Comparison of ENCODE assay signal across 8 mouse cellular contexts in the genomic region with DNA sequence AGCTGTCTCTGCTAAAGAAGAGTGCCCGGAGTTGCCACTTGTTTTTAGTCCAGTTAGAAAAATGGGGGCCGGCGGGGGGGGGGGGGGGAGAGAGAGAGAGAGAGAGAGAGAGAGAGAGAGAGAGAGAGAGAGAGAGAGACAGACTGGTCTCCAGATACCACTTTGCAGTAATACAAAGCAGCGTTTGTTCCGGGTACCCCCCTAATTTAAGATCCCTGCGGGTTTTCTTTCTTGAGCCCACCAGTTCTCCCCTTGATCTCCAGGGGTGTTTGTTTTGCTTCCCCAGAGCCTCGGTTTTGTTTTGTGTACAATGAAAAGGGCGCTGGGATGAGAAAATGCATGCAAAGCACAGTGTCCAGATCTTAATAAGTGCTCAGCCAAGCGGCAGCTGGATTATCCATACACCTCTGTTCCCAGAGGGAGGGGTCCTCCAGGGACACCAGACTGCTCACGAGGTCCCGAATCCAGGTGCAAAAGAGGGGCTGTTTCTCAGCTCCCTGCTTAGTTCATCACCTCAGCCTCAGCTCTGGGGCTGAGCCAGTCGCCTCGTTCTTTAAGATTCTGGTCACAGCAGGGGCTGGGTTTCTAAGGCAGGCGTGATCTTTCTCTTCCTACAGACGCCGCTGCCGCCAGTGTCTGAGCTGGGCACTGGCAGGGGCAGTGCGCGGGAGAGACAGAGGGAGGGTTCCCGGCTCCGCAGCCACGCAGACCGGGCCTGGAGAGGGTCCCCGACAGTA. TPM values are rescaled to one million over a fixed set of nuclear protein-coding genes. Genes with fewer than 3 reads are reported as not detected.
A peak's percentile ranks its signal among the peaks of the same experiment; 100 is the strongest.
DNase-seq lines count a peak whose midpoint lies in the region; ATAC-seq lines count a peak whose summit lies in the region.

Gene Frmpd3, plus strand, starts transcription at position 608 of the 737 bp plus-strand sequence.

- H3K9me3 ChIP-seq in intestine, embryonic 16.5 days (ENCODE audit: control insufficient read depth, low read length) = no peaks in the 10 kb centered on the region
- no peaks in the 10 kb centered on the region for H3K9me3 ChIP-seq in midbrain, embryonic 11.5 days (ENCODE audit: control insufficient read depth, low read length)

- no peaks in the 10 kb centered on the region for H3K36me3 ChIP-seq in intestine, embryonic 16.5 days (ENCODE audit: control insufficient read depth, insufficient read depth, low read length)
- no peaks in the 10 kb centered on the region for H3K36me3 ChIP-seq in midbrain, embryonic 11.5 days (ENCODE audit: control insufficient read depth, insufficient read depth, low read length)

- no peaks in the 10 kb centered on the region for H3K4me1 ChIP-seq in intestine, embryonic 16.5 days (ENCODE audit: control insufficient read depth, insufficient read depth, low read length)
- no peaks in the 10 kb centered on the region for H3K4me1 ChIP-seq in midbrain, embryonic 11.5 days (ENCODE audit: control insufficient read depth, insufficient read depth, low read length)

- peaks cover 30% of the 10 kb centered on the region for H3K27me3 ChIP-seq in intestine, embryonic 16.5 days (replicated peaks; ENCODE audit: control insufficient read depth, insufficient read depth, low read length)
- peaks cover 33% of the 10 kb centered on the region for H3K27me3 ChIP-seq in midbrain, embryonic 11.5 days (ENCODE audit: control insufficient read depth, insufficient read depth, low read length)

- H3K4me2 ChIP-seq in intestine, embryonic 16.5 days (ENCODE audit: low read depth, low read length) = peak within 1 kb of the TSS; percentile 62
- H3K4me2 ChIP-seq in midbrain, embryonic 11.5 days = peak within 1 kb of the TSS; percentile 58

- no peak within 1 kb of the TSS for H3K27ac ChIP-seq in intestine, embryonic 16.5 days (ENCODE audit: low read length)
- H3K27ac ChIP-seq in midbrain, embryonic 11.5 days (ENCODE audit: low read depth, low read length) = no peak within 1 kb of the TSS

- ATAC-seq in intestine, embryonic 16.5 days = 0 out of 2 replicates have a peak, but pooled peaks have one; percentile 21
- ATAC-seq in midbrain, embryonic 11.5 days (ENCODE audit: low FRiP score) = peak; percentile 85

- DNase-seq in frontal cortex, adult 2 months (ENCODE audit: extremely low spot score in 1 of 2, low spot score in 1 of 2) = peak in 1 of 2 experiments; percentile 4
- DNase-seq in frontal cortex, postnatal 10 days (ENCODE audit: low spot score in 2 of 2) = no peak
- peak; percentile 4 for DNase-seq in right cerebral cortex, adult 18-20 months
- no peak for DNase-seq in right cerebral cortex, postnatal 14 days
- peak; percentile 89 for DNase-seq in midbrain, embryonic 11.5 days (ENCODE audit: low spot score, missing footprints)
- no peak for DNase-seq in spleen, postnatal 10 days (ENCODE audit: low spot score in 2 of 2)
- DNase-seq in spleen, postnatal 14 days (ENCODE audit: low spot score in 2 of 2) = no peak

- WGBS in intestine, embryonic 16.5 days = 24% methylated on average over 23 of the region's 24 CpGs
- 26% methylated on average over 23 of the region's 24 CpGs for WGBS in midbrain, embryonic 11.5 days

- peak within 1 kb of the TSS; percentile 25; the same call in 1 of the 2 replicates for H3K9ac ChIP-seq in intestine, embryonic 16.5 days (ENCODE audit: low read depth, low read length)
- H3K9ac ChIP-seq in midbrain, embryonic 11.5 days (ENCODE audit: low read length) = peak within 1 kb of the TSS; percentile 58

- peak within 1 kb of the TSS; percentile 28 for H3K4me3 ChIP-seq in intestine, embryonic 16.5 days (ENCODE audit: low read length)
- peak within 1 kb of the TSS; percentile 34 for H3K4me3 ChIP-seq in midbrain, embryonic 11.5 days (ENCODE audit: low read depth, low read length)

RNA-seq across cellular contexts. Expression of gene Frmpd3, which starts in this region (rescaled TPM):
- 16.0 and 16.8 TPM in 2 replicates for polyA plus RNA-seq in frontal cortex, adult 2 months (2012; rRNA removed)
- polyA plus RNA-seq in intestine, embryonic 16.5 days (2015; fragmentation: Nextera tagmentation; extraction: Ambion mirVana) = not detected in 2 replicates
- polyA plus RNA-seq in midbrain, embryonic 11.5 days (2014; fragmentation: Nextera tagmentation; extraction: Ambion mirVana) = 0.63 and 1.7 TPM in 2 replicates

Comparison
In these comparisons a context has a peak if more than half of its experiments do, and no peak if none do; other contexts are left out.
1. DNase-seq: peak in right cerebral cortex, adult 18-20 months (single experiment) and midbrain, embryonic 11.5 days (single experiment); none in frontal cortex, postnatal 10 days (0 of 2), right cerebral cortex, postnatal 14 days (single experiment), spleen, postnatal 10 days (0 of 2) and spleen, postnatal 14 days (0 of 2).
2. Peak in ATAC-seq, H3K4me3 ChIP-seq, H3K9ac ChIP-seq and H3K4me2 ChIP-seq in intestine, embryonic 16.5 days; RNA of the gene not detected or under 1 TPM.